Mouse (Mus musculus) adrenal gland, adult 8-10 months (tissue): ENCODE measurements around the gene Sdad1. TPM values are rescaled to one million over a fixed set of nuclear protein-coding genes. Genes with fewer than 3 reads are reported as not detected.

Experiments used
- DNase-seq: peaks from one replicate; pipeline ENCODE4 v3.0.0; 2022
- total RNA-seq, 4 experiments: library from RNA; stranded (reverse); gene quantifications; 2 replicates each; pipeline ENCODE4 v1.2.4; 2022

Sdad1 gene
- total RNA-seq, 4 experiments from 2014 or later = 28.0 to 45.8 (median 35.1) TPM

GRCm38 (mm10) chr5:92239333-92240232 is 70.7 kb downstream of the Sdad1 start:
- DNase-seq = peak; percentile 47

- DNase-seq = no peak
Observed at GRCm38 (mm10) chr5:92234939-92235557, 75.2 kb downstream of the Sdad1 start.

Other genes starting within 250 kb of the Sdad1 start
- 100 to 1,000 TPM; 152 to 167 (median 162) TPM for gene G3bp2, start 226.8 kb downstream of the Sdad1 start, total RNA-seq
- 100 to 1,000 TPM in 1 of 4 experiments, 10 to 100 TPM in 3; 84.5 to 114 (median 92.1) TPM for gene Uso1, start 172.5 kb downstream of the Sdad1 start, total RNA-seq
- not detected for gene U90926, start 95.1 kb downstream of the Sdad1 start, total RNA-seq
- gene Ppef2, start 54.2 kb downstream of the Sdad1 start, total RNA-seq = under 1 TPM in 2 of 4 experiments, not detected in 2; 0.31 to 0.55 TPM
- 10 to 100 TPM; 22.5 to 30.9 (median 26.2) TPM for gene Naaa, start 32.3 kb downstream of the Sdad1 start, total RNA-seq
- gene Cxcl9, start 17.6 kb upstream of the Sdad1 start, total RNA-seq = 1 to 10 TPM in 2 of 4 experiments, under 1 TPM in 2; 0.65 to 6.8 (median 1.1) TPM
- 10 to 100 TPM; 38.9 to 87.1 (median 64.7) TPM for gene Art3, start 21.3 kb upstream of the Sdad1 start, total RNA-seq
- gene Cxcl10, start 38.4 kb upstream of the Sdad1 start, total RNA-seq = 1 to 10 TPM in 2 of 4 experiments, under 1 TPM in 2; 0.35 to 2.1 (median 1.1) TPM
- 10 to 100 TPM; 23.5 to 36.6 (median 26.6) TPM for gene Nup54, start 124.7 kb upstream of the Sdad1 start, total RNA-seq
- 10 to 100 TPM; 66.0 to 88.0 (median 76.6) TPM for gene Scarb2, start 196.4 kb upstream of the Sdad1 start, total RNA-seq
- not detected for gene Fam47e, start 244.6 kb upstream of the Sdad1 start, total RNA-seq